Mouse (Mus musculus) erythroid progenitor cell, adult 5-6 weeks (primary cell): ENCODE data around the gene Dennd2a. TPM values are rescaled to one million over a fixed set of nuclear protein-coding genes. Genes with fewer than 3 reads are reported as not detected.
"Not testable (repeated sequence)": the region's sequence is repeated elsewhere in the genome, so short reads cannot be mapped to it uniquely, and the experiment has no call there.

Source experiments
- ATAC-seq: replicated peaks from 2 replicates; pipeline ENCODE4 v1.8.0; 2016; ENCODE audit warnings: moderate number of reproducible peaks, mild to moderate bottlenecking, moderate TSS enrichment, inconsistent platforms; ENCODE audit not compliant: poor library complexity, low FRiP score, severe bottlenecking
- total RNA-seq, 2 experiments: library from RNA; stranded (forward) in 1 of 2; stranded (reverse) in 1 of 2; fragments of 150-400 nt in 1 of 2; fragments of 186-747, 209-891 nt in 1 of 2; gene quantifications; 2 replicates each; pipeline versions ENCODE4 v1.2.3 to v1.2.4; 2015 to 2017; ENCODE audit warnings: low replicate concordance in 2 of 2

Dennd2a gene
- total RNA-seq, 2 experiments from 2014 or later, result 0.53 to 1.3 TPM

- ATAC-seq, result 0 out of 2 replicates have a peak, but pooled peaks have one; percentile 39
These were observed 97.6 kb downstream of the Dennd2a start for GRCm38 (mm10) chr6:39460040-39460439.

GRCm38 (mm10) chr6:39455339-39456160 lies 102.1 kb downstream of the Dennd2a start:
- ATAC-seq, result no peak

GRCm38 (mm10) chr6:39454616-39455015 lies 103.1 kb downstream of the Dennd2a start:
- ATAC-seq, result no peak

DNA sequence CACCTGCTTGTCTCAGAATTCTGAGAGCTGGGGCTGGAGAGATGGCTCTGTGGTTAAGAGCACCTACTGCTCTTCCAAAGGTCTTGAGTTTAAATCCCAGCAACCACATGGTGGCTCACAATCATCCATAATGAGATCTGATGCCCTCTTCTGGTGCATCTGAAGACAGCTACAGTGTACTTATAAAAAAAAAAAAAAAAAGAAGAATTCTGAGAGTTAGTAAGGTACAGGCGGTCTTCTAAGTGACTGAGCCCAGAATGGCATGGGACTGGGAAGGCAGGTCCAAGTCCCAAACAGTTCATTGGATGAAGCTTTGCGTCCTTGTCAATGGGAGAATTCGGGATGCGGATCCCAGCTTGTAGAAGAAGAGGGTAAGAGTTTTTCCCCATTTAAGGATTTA lies 104.1 kb downstream of the Dennd2a start:
- ATAC-seq, result no peak

GRCm38 (mm10) chr6:39451033-39451432 lies 106.6 kb downstream of the Dennd2a start:
- ATAC-seq, result peak; percentile 81

DNA sequence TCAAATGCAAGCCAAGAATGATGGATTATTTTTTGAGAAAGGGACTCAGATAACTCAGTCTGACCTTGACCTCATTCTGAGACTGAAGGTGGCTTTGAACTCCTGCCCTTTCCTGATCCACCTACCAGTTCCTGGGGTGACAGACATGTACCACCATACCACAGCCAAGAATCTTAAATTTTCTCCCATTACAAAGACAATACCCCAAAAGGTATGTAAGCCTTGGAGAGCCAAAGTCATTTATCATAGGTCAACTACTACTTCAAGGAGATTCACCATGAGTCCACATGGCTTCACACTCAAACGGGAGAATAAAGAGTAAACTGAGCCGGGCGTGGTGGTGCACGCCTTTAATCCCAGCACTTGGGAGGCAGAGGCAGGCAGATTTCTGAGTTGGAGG lies 107.1 kb downstream of the Dennd2a start:
- no peak for ATAC-seq

DNA sequence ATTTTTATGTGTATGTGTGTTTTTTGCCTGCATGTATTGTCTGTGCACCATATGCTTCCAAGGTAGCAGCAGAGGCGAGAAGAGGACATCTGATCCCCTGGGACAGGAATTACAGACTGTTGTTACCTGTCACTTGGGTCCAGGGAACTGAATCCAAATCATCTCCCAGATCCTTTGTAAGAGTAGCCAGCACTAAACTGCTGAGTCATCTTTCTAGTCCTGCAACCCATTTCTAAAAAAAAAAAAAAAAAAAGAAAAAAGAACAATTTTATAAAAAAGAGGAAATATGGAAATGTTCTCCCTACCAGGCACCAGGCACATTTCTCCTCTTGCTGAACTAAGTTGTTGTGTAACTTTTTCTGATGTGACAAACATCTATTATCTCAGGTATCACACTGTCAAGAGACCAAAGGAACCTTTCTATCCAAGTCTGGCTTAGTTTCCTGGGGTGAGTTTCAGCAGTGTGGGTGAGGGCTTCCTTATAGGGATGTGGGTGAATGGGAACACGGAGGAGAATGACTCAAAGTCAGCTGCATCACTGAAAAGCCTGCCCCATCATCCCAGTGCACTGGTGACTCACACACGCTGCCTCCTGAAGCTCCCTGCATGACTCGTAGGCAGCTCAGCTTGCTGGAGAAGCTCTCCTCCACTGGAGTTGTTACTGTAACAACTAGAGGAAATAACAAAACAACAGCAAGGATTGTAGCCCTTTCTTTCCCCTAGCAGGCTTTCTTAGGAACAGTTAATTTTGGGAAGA lies 110.1 kb downstream of the Dennd2a start:
- ATAC-seq, result no peak

- ATAC-seq, result no peak
These were observed 111.7 kb downstream of the Dennd2a start for GRCm38 (mm10) chr6:39445801-39446572.

DNA sequence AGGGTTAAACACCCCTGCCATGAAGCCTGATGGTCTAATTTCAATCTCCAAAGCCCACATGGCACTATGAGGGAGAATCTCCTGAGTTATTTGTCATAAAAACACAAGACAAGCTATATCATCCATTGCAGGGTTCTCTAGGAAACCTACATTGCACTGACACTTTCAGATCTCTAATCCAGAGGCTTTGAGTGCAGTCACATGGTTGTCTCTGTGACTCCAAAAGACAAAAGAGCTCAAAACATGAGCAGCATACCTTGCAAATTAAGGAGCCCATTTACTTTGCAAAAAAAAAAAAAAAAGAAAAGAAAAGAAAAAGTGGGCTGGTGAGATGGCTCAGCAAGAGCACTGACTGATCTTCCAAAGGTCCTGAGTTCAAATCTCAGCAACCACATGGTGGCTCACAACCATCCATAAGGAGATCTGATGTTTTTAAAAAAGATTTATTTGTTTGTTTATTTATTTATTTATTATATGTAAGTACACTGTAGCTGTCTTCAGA lies 114.8 kb downstream of the Dennd2a start:
- no peak for ATAC-seq

- ATAC-seq, result no peak
These were observed 117.5 kb downstream of the Dennd2a start for GRCm38 (mm10) chr6:39440207-39440606.

GRCm38 (mm10) chr6:39437519-39437918 lies 120.1 kb downstream of the Dennd2a start:
- ATAC-seq, result not testable (repeated sequence)

GRCm38 (mm10) chr6:39435875-39436274 lies 121.8 kb downstream of the Dennd2a start:
- peak; percentile 61 for ATAC-seq

DNA sequence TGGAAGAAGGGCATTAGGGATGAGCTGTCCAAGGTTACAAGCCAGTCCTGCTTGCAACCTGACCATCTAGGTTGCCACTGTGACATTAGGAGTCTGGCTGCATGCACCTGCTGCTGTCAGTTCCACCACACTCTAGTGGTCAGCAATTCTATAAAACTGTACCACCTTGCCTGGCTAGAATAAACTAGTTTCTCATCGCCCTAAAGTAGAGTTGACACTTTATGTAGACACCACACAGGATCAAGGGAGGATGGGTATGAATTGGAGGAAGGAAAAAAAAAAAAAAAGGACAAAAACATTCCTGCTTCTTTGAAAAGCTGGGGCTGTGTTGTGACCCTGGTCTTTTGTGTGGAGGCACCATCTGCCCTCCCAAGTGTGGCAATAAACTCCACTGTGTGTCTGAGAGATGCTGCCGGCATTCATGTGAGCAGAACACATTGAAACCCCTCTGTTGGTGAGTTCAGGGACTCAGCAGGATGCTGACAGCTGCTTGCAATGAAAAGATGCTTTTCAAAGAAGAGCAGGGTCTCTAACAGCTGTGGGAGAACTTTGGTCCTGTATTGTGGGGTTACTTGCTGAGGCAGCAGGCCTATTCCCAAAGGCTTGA lies 122.7 kb downstream of the Dennd2a start:
- no peak for ATAC-seq

DNA sequence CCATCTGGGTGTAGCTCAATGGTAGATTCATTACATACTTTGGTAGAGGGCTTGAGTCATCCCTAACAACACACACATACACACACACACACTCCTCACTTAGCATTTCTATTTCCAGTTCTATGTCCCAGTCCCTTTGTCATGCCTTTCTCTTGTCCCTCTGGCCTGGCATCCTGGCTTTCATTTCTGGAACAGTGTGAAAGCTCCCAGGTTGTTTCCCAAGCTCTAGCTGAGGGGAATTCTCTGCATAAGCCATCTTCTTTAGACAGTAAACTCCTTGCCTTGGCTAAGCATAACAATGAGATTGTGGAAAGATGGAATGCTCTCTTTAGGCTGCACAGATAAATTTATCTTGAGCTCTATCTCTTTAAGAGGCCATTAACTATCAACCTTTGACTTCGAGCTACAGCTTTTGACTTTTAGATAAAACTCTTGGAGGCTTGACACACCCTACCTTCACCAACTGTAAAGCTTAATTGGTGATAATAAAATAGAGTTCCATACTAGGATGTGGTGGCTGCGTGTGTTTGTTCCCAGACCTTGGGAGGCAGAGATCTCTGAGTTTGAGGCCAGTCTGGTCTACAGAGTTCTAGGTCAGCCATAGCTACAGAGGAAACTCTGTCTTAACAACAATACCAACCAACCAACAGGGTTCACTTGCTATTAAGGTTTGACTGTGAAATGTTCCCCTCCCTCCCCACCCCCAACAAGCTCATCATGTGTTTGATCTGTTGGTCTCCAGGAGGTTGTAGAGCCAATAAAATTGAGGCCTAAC lies 123.4 kb downstream of the Dennd2a start:
- peak; percentile 64 for ATAC-seq

- ATAC-seq, result no peak
These were observed 124.0 kb downstream of the Dennd2a start for GRCm38 (mm10) chr6:39433701-39434100.

DNA sequence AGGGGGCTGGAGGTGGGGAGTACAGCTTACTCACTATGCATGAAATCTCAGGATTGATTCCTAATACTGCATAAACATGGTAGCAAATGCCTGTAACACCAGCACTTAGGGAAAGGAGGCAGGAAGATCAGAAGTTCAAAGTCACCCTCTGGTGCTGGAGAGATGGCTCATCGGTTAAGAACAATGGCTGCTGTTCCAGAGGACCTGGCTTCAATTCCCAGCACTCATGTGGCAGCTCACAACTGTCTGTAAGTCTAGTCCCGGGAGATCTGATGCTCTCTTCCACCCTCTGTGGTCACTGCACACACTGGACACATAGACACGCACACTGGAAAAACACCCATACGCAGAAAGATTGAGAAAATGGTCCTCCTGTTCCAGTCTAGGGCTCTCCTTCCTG lies 124.5 kb downstream of the Dennd2a start:
- no peak for ATAC-seq

GRCm38 (mm10) chr6:39430722-39431121 lies 126.9 kb downstream of the Dennd2a start:
- no peak for ATAC-seq

GRCm38 (mm10) chr6:39429007-39429788 lies 128.5 kb downstream of the Dennd2a start:
- peak; percentile 80 for ATAC-seq
